Mouse (Mus musculus) adrenal gland, adult 8-10 months (tissue): ENCODE measurements around the gene Thoc3. TPM values are rescaled to one million over a fixed set of nuclear protein-coding genes. Genes with fewer than 3 reads are reported as not detected.

Experiments
- DNase-seq: peaks from one replicate; pipeline ENCODE4 v3.0.0; 2022
- total RNA-seq, 4 experiments: library from RNA; stranded (reverse); gene quantifications; 2 replicates each; pipeline ENCODE4 v1.2.4; 2022

Thoc3 gene
- total RNA-seq, 4 experiments from 2014 or later: 44.4 to 51.6 (median 48.7) TPM

DNA sequence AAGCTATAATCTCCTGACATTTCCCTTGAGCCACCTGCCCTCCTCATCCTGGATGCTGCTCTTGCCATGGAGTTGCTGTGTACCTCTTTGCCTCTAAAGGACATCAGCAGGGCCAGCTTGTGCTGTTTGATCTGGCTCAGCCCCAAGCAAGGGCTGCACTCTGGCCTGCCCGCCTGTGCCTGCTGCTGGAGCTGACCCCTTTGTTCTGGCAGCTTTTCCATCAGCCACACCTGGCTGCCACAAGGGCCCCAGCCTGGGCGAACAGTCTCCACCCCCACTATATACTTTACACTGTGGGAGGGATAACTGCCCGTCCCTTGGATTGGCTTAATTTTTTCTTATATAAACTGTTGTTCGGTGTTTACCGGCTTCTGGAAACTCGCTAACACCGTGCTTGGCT, 28.7 kb downstream of the Thoc3 start:
- DNase-seq: no peak

DNA sequence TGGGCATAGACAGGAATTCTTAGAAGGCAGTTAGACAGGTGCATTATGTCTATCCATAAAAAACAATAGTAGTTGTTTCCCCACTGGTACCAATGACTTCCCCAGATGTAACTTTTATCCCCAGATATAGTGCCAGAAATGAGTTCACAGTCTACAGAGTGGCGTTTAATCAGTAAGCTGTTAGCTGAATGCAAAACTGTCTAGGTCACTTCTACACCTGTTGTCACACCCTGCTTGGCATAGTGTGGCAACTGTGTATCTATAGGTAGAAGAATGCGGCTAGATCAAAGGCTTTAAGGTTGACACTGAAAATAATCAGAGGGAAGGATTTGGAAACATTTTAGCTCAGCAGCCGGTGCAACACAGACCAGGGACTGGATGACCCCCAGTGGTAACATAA, 29.8 kb downstream of the Thoc3 start:
- DNase-seq: no peak

DNA sequence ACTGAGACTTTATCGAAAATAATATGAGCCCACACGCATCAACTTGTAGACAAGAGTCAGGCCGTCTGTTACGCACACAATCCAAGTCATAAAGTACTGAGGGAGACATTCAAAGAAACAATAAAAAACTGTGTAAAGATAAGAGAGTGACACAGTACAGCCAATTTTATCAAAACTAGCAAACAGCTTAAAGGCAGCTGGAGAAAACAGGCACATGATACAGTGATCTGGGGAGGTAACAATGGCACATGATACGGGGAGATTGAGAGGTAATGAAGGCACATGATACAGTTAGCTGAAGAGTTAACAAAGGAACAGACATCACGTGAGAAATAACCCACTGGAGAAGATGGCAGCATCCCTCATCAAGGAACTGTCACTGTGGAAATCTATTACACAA, 31.6 kb downstream of the Thoc3 start:
- DNase-seq: no peak

DNA sequence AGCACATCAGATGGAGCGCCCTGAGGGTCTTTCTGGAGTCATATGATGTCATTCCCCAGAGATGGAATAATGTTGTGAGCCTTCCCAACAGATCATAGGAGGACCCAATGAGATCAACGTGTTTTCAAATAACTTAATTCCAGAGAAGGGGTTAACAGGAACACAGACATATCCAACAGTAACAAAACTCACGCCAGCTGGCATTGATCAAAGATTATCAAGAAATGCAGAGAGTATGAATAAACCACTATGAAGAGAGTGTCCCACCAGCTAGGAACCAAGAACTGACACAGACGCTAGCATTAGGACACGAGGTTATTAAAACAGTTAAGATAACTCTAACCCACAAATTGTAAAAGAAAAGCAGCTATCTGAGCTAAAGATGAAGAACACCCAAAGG, 32.0 kb downstream of the Thoc3 start:
- no peak for DNase-seq

DNA sequence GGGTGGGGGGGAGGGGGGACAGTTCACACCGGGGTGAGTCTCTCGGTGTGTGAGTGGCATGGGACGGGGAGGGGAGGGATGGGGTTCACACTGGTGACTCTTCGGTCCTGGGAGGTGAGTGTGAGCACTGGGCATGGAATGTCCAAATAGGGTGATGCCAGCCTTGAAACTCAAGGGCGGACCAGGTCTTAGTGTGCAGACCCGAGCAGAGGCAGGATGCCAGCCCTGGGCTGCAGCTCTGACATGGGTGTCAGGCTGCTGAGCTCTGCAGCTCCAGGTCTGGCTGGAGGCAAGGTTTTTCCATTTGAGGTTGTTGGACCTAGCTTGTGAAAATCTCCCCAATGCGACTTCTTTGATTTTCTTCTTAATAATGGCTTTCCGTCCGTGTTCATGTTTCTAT, 37.5 kb downstream of the Thoc3 start:
- peak; percentile 14 for DNase-seq

DNA sequence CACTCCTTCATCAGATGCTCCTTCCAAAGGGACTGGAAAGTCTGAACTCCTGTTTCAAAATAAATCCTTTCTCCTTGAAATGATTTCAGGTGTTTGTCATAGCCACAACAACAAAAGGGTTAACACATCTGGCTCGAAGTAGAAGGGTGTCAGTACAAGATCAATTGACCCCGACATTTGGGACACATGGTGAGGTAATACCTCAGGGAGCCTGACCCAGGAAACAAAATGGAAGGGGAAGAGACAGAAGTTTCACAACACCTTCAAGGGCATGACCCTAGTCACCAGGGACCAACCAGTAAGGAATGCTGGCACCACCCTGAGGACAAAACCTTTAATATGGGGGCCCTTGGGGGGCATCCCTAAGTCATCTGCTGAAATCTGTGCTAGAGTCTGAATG, 38.6 kb downstream of the Thoc3 start:
- DNase-seq: no peak

DNA sequence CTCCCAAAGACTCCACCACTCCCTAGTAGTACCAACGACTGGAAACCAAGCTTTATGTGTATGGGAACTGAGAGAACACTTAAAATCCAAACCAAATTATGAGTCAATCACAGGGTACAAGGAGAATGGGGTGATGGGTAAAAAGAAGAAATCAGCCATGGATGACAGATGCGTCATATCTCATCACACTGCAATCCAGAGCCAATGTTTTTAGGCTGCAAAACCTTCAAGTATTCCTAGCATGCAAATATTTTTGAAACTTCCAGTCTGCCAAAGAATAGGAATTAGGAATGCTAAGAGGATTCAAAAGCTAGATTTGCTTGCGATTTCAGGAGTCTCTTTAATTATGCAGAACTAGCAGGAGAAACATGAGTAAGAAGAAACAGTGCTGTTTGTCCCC, 39.9 kb downstream of the Thoc3 start:
- DNase-seq: no peak

DNA sequence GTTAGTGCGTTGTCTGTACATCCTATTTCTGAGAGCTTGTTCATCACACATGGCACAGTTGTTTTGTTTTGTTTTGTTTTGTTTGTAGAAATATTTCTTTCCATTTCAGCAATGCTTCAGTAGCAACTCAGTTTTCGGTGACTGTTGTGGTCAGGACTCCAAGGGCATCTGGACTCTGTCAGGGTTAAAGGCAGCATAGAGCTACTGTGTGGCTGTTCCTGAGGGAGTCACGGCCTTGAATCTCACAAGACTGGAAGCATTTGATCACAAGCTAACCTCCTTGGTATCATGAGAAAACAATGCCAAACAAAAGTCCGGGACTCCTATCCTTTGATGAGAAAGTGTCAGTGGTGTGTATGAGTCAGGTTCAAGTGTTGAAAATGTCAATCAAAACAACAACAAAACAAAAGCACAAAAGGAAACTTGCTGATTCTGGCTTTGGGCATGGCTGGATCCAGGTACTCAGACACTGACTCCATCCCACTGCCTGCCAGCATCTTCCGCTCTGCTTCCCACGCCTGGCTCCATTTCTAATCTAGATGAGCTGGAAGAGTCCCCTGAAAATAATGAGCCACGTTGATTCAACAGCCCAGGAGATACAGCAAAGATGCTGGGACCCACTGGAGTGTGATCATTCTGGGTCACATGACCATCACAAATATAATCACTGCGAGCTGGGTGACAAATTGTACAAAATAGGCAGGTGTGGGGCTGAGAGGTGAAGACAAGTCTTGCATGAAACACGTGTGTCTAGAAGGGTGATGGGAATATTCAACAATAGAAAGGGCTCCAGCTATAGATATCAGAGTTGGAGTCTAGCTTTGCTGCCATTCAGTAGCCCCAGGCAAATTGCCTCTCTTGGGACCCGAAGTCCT, 41.6 kb downstream of the Thoc3 start:
- peak; percentile 12 for DNase-seq

DNA sequence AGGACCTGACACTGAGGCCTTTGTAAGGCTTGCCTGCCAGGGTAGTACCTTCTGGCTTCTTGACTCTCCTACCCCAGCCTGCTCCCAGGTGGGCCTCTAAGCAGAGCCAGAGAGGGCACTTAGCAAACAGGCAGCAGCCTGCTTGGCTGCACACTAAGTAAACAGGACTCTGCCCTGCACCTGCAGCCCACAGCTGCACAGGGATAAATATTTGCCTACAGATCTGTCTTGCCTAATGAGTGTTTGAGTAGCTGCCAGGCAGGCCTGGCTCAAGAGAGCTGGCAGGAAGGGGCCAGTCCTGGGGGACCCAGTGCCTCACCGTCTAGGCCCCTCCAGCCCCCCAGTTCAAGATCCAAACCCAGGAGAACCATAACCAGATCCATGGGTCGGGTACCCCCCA, 43.4 kb downstream of the Thoc3 start:
- DNase-seq: no peak

DNA sequence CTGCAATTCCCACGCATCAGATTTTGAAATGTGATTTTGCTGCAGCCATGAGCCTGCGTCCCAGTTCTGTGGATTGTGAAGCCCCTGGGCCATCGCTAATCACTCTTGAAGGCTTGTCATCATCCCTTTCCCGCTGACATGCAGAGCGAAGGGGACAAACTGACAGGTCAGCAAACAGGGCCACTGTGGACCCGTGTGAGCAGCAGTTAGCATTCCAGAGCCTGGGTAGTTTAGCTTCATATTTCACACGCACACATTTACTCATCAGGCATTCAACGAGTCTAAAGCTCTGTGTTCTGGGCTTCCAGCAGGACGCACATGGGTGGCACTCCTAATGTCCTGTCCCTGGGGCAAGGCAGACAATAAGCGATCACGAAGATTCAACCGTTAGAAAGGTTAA, 48.4 kb downstream of the Thoc3 start:
- no peak for DNase-seq

DNA sequence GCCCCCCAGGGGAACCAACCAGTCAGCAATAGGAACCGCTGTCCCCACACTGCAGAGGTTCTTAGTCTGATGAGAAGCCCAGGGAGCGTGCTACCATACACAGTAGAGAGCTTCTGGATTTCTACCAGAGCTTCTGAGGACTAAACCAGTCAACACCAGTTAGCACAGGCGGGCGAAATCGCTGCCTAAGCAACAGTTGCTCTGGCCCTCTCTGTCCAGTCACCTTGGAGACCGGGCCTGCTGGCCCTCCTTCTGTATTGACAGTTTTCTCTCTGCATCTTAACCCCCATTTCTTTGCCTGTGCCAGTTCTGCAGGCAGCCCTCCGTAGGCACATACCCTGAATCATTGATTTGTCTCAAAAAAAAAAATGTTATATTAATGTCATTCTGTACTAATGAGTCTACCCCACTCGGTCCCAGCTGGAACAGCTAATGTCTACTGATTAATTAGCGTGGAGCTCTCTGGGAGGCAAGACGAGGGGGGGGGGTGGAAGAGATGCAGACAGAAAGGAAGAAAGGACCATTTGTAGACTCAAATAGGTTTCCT, 49.8 kb downstream of the Thoc3 start:
- no peak for DNase-seq

DNA sequence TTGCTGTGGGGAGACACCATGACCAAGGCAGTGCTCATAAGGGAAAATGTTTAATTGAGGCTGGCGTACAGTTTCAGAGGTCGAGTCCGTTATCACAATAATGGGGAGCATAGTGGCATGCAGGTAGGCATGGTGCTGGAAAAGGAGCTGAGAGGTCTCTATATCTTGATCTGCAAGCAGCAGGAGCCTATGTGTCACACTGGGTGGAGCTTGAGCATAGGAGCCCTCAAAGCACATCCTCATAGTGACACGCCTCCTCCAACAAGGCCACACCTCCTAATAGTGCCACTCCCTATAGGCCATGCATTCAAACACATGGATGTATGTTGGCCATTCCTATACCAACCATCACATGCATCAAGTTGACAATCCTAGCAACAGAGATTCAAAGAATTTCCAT, 53.6 kb downstream of the Thoc3 start:
- DNase-seq: no peak

DNA sequence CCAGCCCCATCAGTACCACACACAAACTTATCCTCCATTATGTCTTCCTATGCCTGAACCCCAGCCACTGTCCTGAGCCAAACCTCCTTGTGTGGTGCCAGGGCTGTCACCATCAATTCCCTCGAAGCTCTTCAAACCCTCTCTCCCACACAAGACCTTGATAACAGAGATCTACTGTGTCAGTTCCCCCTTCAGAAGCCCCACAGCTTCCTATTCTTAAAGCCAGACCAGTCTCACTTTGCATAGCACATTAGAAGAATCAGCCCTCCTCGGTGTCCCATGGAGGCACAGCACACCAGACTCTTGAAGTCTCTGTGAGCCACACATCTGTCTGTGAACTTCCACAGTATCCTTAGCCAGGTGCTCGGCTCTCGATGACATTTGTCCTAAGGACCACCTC, 55.9 kb downstream of the Thoc3 start:
- no peak for DNase-seq

DNA sequence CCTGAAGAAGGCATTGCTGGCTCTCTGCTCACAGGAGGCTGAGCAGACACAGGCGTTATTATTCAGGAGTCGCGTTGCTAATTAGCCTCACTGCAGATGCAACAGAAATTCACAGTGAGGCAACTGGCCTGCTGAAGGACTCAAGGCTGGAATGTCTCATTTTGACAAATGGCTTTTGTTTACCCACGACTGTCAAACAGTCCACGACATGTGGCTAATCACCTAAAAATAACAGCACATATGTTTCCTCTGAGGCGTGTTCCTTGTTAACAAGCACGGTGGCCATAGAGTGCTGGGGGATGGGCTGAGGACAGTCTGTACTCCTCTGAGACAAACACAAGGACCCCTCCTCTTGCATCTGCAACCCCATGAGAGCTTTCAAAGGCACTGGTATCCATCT, 56.4 kb downstream of the Thoc3 start:
- no peak for DNase-seq

DNA sequence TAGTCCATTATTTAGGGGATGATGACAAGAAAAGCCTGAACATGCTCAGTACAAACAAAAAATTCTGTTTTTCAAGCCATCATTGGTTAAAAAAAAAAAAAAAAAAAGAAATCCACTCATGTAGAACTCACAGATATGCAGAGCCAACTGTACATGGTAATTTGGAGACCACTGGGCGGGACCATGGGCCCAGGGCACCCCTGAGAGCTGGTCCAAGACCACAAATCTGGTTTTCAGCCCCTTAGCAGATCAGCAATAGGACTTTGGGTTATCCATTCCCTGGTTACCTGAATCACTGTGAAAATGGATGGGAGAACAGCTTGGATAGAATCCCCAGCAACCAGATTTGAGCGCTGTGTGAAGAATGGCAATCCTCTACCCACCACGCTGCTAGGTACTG, 57.0 kb downstream of the Thoc3 start:
- no peak for DNase-seq

Other genes starting within 250 kb of the Thoc3 start
- 10 to 100 TPM; 20.8 to 47.3 (median 33.3) TPM for gene Cplx2, start 97.5 kb downstream of the Thoc3 start, total RNA-seq
- gene Simc1, start 34.9 kb upstream of the Thoc3 start, total RNA-seq: 10 to 100 TPM; 13.5 to 56.8 (median 26.1) TPM
- 100 to 1,000 TPM; 162 to 193 (median 173) TPM for gene 4833439L19Rik, start 96.6 kb upstream of the Thoc3 start, total RNA-seq
- 10 to 100 TPM; 55.4 to 77.4 (median 62.0) TPM for gene Arl10, start 106.2 kb upstream of the Thoc3 start, total RNA-seq
- gene Nop16, start 121.2 kb upstream of the Thoc3 start, total RNA-seq: 10 to 100 TPM; 45.5 to 56.7 (median 51.8) TPM
- gene Higd2a, start 121.4 kb upstream of the Thoc3 start, total RNA-seq: 100 to 1,000 TPM; 214 to 224 (median 218) TPM
- 100 to 1,000 TPM in 2 of 4 experiments, 10 to 100 TPM in 2; 79.4 to 163 (median 115) TPM for gene Cltb, start 142.5 kb upstream of the Thoc3 start, total RNA-seq
- 10 to 100 TPM; 77.1 to 94.3 (median 86.7) TPM for gene Faf2, start 152.9 kb upstream of the Thoc3 start, total RNA-seq
- gene Rnf44, start 225.1 kb upstream of the Thoc3 start, total RNA-seq: 100 to 1,000 TPM; 117 to 123 (median 122) TPM
- gene Cdhr2, start 232.6 kb upstream of the Thoc3 start, total RNA-seq: not detected